Mouse (Mus musculus) liver, postnatal 0 days (tissue): ENCODE data around the gene Amdhd1.

Experiments
- CTCF ChIP-seq: sonication (generic); IDR thresholded peaks from 2 replicates; pipeline ENCODE4 v1.5.1; 2016; ENCODE audit warnings: antibody characterized with exemption, low read depth
- EP300 ChIP-seq: IDR thresholded peaks from 2 replicates; pipeline ENCODE4 v1.6.1; 2016; ENCODE audit warnings: antibody characterized with exemption, low read depth, mild to moderate bottlenecking

DNA sequence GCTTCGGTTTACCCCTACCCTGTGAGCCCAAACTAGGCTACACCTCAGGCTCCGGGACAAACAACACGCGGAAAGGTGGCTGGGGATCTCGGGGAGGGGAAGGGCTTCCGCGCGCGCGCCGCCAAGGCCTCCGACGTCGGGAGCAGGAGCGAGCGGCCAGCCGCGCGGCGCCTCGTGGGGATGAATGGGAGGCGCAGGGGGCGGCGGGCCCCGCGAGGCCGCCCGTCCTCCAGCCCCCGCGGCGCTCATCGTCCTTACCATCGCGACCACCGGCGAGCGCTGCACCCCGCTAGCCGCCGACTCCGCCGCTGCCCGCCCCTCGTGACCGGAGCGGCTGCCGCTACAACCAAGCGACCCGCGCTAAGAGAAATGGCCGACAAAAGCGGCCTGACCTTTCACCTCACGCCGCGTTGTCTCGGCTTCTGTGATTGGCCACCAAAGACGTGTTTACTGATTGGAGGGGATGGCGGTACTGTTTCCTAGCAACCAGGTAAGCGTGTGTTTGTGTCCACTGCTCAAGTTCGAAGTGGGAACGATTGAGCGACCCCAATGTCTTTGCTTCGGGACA lies 49.5 kb upstream of the Amdhd1 start, which contains the start of gene Snrpf:
- TF ChIP-seq CTCF (no peak), EP300 (no peak)
